Mouse (Mus musculus): ENCODE results near the gene Tbc1d12.

The Tbc1d12 gene

DNA sequence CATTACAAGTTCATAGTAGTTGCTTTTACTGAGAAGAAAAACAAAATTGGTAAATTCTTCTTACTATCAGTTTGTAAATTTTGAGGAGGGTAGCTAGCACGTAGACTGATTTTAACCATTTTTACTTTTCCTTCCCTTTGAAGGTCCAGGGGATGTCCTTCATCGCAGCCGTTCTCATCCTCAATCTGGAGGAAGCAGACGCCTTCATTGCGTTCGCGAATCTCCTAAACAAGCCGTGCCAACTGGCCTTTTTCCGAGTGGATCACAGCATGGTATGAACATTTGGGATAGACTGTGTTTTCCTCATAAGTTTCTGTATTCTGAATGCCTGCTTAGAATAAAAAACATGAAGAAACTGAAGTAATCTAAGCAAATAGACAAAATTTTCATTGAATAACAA, 77.4 kb downstream of the Tbc1d12 start:
- DNase-seq (ENCODE audit: low read depth, low spot score): no peak

DNA sequence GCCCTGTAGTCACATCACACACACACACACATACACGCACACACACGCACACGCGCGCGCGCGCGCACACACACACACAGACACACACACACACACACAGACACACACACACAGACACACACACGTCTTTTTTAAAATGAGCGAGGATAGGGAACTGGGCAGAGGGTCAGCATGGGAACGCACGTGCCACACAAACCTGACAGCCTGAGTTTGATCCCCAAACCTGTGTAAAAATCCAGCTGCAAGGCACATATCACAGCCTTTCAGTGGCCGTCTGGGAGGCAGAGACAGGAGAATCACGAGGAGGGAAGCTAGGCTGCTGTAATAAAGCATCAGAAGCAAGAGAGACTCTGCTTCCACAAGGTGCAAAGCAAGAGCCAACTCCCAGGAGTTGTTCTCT, 78.5 kb downstream of the Tbc1d12 start:
- DNase-seq (ENCODE audit: low read depth, low spot score): no peak

DNA sequence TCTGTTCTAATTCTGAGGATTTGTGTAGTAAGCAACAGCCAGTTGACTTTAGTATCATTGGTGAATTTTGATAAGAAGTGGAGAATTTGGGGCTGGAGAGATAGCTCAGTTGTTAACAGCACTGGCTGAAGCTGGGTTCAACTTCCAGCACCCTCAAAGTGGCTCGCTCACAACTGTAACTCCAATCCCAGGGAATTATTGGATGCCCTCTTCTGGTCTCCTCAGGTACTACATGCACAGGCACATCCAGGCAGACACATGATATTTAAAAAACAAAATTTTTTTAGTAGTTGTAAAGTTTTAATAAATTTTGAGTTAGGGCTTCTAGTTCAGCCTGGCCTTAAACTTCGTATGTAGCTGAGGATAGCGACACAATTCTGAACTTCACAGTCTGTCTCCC, 79.3 kb downstream of the Tbc1d12 start:
- DNase-seq (ENCODE audit: low read depth, low spot score): peak; percentile 61

DNA sequence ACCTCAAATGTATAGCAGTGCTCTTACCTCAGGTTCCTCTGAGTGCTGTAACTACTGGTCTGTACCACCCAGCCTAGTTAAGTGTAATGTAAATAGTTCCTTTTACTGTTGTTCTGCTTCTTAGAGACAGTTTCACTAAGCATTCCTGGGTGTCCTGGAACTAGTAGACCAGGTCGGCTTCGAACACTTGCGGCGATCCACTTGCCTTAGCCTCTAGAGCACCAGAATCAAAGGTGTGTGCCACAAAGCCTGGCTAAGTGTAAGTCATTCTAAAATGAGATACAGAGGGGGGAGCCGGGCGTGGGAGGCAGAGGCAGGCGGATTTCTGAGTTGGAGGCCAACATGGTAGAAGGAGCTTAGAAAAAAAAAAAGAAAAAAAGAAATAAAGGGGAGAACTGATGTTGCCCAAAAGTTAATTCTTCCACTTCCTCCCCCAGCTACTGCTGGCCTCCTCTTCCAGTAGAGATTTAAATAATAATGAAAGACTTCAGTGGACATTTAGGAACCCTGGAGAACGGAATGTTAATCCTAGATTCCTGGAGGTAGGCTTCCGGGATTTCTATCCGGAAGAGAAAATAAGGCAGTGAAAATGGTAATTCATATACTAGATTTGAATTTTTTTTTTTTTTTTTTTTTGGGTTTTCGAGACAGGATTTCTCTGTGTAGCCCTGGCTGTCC, 92.2 kb downstream of the Tbc1d12 start:
- DNase-seq (ENCODE audit: low read depth, low spot score): peak; percentile 61

DNA sequence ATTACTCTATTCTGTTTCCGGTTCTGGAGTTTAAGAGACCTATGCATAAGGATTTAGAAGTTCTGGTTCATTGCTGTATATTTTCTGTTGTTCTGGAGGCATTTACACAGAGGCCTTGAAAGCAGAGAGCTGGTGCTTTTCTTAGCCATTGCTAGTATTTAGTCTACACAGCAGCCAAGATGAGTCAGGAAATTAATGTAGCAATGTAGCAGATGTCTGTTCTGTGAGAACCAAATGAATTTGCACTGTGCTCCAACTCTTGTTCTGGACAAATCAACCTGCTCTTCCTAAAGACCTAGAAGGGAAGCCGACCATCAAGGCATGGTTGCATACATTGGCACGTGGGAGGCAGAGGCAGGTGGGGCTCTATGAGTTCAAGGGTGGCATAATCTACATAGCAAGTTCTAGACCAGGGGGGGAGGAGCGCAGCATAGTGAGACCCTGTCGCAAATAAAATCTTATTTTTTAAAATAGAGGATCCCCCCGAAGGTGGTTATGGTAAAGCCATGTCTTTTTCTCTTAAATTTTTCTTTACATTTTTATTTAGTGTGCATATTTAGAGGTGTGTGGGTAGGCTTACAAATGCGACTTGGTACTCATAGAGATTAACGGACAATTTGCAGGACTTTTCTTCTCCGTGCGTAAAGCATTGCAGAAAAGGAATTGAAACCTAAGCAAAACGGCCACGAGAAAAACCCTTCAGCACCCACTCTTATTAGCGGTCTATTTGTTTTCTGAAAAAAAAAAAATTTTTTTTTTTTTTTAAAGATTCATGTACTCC, 93.3 kb downstream of the Tbc1d12 start:
- no peak for DNase-seq (ENCODE audit: low read depth, low spot score)

DNA sequence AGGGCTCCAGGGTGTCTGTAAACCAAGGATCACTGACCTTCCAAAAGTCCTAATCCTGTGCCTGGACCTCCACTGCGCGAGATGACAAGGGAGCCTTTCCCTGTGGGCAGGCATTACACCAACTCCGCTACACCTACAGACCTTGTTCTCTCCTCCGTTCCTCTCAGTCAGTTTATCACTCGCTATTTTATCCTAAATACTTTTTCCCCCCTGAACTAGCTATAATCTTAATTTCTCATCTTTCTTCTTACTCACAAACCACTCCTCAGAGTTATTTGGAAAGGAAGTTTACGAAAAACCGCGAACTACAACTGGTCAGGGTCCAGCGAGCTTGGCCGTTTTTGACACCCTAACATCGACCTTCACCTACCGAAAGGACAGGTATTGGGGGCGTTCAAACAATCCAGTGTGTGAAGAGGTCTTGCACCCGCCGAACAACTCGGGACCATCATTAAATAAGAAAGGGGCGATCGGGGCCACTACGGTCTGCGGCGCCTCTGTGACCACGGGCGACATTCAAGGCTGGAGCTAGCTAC, 93.9 kb downstream of the Tbc1d12 start:
- no peak for DNase-seq (ENCODE audit: low read depth, low spot score)

DNA sequence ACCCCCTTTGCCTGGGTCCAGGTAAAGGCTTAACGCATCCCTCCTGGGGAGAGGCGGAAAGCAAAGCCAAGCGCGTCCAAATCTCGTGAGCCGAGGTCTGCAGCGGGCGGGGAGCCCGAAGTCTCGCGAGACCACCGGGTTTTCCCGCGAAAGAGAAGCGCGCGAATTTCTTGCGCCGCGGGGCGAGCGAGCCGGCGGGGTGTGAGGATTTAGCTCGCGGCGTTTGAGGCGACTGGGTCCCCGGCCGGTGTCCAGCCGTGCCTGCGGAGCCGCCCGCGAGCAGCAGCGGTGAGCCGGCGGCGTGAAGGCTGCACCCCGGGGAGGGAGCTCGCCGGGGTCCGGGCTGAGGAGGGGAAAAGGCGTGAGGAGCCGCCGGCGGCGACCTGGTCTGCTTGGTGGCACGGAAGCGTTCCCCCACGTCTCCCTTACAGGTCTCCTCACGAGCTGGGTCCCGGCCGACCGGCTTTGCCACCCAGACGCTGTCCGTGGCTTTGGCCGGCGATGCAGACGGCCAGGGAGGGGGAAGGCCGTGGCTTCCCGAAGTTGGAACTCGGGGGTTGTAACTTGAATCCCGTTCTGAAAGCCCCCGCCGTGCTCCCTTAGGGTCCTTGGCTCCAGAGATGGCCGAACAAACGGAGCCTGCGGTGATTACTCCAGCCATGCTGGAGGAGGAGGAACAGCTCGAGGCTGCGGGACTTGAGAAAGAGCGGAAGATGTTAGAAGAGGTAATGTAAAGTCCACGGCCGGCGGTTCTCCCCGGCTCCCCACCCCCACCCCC, 94.6 kb downstream of the Tbc1d12 start, which contains the start of gene Hells:
Hells (plus strand) TSS at position 128 of the 778 bp plus-strand sequence.
- peak; percentile 98 for DNase-seq (ENCODE audit: low read depth, low spot score)

DNA sequence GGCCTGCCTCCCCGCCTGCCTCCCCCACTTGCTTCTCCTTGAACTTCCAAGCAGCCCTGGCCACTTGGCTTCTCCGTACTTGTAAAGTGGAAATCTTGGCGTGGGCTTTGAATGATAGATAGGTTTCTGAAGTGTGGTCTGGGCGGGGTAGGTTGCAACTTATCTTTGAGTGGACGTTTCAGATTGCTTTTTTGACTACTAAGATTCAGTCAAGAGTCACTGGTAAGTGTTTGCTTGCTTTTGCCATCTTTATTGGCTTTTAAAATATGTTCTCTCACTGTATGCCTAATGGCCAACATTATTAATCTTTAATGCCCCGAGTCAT, 95.1 kb downstream of the Tbc1d12 start:
- DNase-seq (ENCODE audit: low read depth, low spot score): no peak

DNA sequence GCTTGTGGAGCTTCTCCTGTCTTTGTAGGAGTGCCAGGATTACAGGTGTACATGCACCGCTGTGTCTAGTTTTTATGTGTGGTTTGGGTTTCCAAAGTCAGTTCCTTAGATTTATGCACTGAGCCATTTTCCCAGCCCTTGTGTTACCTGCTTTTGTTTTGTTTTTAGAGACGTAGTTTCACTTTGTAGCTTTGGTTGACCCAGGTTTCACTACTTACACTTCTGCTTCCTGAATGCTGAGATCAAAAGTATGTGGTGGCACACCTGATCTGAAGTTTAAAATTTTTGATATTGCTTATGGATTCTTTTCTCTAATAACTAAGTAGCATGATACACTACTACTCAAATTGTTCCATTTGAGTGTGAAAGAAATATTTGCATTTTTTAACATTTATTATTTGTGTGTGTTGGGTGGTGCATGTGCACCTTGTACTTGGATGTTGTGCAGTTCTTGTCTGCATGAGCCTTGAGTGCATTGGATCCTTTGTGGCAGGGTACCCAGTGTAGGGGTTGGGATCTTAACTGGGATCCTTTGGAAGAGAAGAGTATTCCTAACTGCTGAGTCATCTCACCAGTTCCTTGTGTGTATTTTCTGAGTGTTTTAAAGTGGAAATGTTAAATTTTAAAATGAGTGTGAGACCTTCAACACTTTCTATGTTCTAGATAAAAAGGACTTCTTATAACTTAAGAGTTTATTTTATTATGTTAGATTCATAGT, 108.4 kb downstream of the Tbc1d12 start:
- no peak for DNase-seq (ENCODE audit: low read depth, low spot score)
